Mouse (Mus musculus): ENCODE measurements at regions not wholly inside any gene's neighbourhood (a gene's known extent, or its start where the extent isn't known, plus 50 kb on each side); places are given as distances from the start of the nearest gene placed in this dataset.

DNA sequence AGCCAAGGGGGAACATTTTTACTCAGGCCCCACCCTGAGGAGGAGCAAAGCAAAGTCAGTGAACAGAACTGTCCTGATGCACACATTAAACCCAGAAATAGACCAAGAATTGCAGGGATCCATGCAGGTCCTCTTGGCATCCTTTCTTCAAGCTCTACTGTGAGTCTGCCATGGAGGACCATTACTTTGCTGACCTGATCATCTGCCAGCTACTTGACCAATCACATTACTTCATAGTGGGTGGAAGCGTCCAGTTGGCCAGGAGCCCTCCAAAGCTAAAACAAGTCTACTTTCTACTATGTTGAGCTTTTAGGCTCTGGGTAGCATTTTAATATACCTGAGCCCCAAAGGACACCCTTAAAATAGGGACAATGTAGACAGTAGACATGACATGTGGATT lies 98.6 kb upstream of the Lgalsl start:
- DNase-seq, result peak; percentile 16

DNA sequence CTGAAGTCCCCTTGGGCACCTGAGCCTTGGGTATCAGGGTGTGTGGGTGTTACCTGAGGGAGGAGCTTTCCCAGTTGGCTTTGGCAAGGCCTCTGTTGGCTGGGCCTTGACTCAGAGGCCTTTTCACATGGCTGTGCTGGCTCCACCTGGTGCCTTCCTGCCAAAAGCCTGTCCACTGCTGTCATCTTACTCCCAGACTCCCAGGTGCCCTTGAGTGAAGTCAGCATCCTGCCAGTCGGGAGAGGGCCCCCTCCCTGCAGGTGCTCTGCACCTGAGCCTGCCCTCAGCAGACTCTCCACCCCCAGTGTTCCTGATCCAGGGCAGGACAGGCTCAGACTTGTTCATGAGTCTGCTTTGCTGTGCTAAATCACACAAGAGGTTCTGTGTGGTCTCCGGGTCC lies 99.2 kb upstream of the Lgalsl start:
- DNase-seq, result no peak

DNA sequence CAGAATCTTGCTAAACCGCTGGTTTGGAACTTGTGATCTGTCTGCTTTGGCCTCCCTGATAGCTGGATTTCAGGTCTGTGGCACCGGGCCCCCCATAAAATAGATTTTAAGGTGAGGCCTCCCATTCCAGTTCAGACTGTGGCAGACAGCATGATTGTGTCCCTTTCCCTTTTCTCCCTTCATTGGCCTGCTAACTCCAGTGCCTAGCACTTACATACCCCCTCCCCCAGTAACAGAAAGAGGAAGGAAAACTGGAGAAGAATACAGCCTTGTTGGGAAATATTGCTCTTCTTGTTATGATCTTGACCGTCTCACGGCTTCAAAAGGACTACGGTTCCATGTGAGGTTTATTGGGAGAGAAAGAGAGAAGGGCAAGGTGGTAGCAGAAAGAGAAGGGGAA lies 99.7 kb upstream of the Lgalsl start:
- DNase-seq, result no peak

DNA sequence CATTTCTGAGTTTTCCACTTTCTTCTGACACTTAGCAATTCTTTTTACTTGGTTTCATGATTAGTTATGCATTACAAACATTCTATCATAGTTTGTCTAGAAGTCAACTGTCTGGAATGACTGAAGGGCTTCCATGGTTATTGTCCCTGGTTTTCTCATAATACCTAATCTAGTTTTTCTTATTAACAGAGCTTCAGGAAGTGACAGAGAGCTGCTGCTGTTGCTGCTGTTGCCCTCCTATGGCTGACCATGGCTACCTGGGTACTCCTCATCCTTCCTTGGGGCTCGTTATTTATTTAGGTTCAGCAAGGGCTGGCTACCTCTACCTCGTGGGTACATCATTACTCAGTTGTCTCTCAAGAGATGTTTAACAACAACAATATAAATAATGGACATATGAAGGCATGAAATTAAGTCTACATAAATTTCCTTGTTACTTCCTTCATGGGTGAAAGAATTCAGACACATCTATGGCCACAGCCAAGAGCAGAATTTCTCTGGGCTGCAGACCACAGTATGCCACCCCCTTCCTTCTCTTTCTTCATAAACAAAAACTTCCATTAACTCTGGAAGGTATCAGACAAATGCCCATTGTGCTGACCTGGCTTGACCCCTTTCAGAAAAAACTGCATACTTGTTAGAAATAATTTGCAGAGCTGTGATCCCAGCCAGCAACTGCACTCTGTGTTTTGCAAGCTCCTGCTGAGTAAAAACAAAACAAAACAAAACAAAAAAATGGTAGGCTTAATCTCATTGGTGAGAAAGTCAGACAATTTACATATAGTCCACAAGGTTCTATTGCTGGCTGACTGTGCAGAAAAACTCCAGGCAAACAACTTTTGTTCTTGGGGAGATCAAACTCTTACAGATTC lies 103.6 kb upstream of the Lgalsl start:
- no peak for DNase-seq

DNA sequence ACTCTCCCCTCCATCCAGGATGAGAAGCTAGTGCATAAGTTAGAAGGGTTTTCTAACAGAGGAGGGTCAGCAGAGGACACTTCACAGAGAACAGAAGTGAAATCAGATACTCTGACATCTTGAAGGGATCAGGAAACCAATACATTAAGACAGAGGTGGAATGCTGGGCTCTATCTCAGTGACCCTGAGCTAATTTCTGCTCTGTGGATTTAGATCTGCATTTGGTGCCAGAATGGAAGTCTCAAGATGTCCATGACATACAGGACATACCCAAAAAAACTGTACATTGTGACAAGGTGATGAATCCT lies 104.2 kb upstream of the Lgalsl start:
- DNase-seq, result no peak

DNA sequence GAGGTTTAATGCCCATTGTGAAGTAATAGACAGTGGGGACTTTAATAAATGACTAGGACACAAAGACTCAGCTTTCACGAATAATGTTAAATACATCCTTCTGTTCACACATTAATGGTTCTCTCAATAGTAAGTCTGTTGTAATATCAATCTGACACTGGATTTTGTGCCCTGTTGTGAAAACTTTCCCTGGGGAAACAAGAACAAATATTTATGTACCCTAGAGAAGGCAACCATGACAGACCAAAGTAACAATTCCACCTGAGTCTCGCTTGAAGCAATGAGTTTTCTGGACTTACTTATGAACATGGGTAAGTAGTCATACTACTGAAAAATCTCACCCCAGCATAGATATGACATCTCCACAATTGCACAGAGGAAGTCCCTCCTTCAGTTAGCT lies 105.1 kb upstream of the Lgalsl start:
- DNase-seq, result no peak

DNA sequence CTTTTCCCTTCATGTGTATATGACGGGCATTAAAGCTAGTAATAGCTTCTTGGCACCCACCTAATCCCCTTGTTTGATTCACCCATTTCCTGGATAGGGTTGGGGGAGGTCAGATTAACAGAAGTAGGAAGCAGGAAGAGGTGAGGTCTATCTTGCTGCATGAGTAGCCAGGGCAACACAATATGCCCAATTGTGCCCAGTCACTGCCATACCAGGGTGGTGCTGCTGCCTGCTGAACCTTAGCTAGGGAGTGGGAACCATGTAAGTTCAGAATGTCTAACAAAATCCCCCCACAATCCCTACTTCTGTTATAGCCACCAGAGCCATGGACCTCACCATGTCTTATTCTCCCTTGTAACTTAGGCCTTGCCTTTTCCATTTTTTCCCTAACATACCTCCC lies 106.1 kb upstream of the Lgalsl start:
- DNase-seq, result no peak

DNA sequence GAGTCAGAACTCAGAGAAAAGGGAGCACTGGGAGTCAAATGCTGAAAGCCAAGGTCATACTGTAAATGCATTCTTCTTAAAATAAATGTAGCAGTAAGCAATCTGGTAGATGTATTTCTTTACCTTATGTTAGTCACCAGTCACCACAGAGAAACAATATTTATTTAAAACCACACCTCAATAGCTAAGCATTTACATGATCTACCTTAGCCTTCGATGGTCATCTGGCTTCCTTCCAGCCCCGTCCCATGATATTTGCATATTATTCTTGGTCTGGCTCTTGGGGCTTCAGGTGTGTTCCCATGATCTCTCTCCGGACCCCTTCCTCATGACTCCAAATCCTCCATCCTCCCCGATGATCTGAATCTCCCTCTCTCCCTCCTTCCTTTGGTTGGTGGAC lies 107.1 kb upstream of the Lgalsl start:
- DNase-seq, result no peak

DNA sequence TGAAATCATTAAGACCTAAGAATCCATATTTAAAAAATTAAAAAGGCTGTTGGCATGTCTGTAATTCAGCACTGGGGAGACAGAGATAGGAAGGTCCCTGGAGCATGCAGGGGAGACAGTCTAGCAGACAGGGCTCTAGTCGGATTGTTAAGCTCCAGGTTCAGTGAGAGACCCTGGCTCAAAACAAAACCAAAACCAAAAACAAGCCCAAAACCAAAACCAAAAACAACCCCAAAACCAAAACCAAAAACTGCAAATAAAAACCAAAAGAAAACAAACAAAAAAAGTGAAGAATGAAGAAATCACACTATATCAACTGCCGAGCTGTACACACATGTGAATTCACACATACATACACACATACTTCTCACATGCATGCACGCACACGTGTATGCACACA lies 108.8 kb upstream of the Lgalsl start:
- no peak for DNase-seq

DNA sequence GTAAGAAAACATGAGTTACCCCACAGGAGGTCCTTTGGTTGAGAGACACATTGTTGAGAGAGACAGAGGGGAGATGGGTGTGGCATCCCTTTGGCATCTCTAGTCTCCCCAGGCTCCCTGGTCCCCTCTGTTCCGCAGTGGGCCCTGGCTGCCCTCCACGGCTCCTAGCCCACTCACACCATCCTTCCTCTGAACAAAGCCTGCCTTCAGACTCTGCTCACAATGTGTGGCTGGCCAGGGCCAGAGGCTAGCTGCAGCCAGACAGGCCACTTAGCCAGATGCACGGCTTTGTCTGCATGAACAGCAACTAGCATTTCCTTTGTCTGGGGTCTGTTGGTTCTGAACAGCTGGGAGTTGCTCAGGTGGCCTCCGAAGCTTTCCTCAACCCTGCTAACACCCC lies 110.7 kb upstream of the Lgalsl start:
- DNase-seq, result no peak

DNA sequence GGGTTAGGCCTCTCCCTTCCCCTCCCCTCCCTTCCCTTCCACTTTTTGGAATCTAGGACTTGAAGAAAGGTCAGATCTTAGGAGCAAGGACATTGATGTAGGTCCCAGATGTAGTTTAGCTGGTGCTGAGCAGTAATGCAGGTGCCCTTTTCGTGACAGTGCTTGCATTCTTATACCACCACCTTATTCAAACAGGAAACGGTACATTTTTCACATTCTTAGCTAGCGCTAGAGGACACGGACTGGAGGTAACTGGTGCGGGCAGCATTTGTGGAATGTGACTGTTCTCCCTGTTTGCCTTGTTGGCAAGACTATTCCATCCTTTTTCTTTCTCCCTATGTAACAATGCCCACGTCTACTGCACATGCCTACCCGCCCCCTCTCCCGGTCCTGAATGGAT lies 124.7 kb upstream of the Lgalsl start:
- DNase-seq, result no peak

DNA sequence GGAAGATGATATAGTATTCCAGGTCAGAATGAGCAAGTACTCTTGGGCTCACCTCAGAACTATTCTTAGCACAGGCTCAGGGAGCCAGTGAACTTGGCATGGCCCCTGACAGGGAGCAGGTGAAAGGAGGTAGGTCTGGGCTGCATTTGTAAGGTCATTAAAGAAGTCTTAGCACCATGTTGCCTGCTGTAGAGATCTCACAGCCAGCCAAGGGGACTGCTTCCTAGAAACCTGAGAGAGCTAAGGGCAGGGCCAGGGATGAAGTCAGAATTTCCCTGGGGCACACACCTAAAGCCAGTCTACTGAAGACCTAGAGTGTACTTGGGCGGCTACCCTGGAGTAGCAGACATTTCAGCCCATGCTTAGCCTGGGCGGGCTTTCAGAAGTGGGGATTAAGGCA lies 126.9 kb upstream of the Lgalsl start:
- no peak for DNase-seq

DNA sequence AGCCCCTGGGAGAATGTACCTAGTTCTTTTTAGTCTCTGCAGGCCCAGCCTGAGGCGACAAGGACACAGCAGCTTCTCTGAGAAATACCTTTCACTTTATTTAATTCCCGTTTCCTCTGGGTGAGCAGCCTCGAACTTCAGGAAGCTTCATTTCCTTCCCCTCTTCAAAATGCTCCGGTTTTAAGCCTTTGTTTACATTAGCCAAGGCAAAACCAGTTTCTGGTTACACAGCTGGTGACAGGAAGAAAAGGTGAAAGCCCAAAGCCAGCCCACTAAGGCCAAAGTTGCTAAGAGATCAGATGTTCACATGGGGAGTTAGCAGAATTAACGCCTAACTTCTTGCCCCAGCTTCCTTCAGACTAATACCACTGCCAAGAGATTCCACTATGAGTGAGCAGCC lies 127.4 kb upstream of the Lgalsl start:
- no peak for DNase-seq

DNA sequence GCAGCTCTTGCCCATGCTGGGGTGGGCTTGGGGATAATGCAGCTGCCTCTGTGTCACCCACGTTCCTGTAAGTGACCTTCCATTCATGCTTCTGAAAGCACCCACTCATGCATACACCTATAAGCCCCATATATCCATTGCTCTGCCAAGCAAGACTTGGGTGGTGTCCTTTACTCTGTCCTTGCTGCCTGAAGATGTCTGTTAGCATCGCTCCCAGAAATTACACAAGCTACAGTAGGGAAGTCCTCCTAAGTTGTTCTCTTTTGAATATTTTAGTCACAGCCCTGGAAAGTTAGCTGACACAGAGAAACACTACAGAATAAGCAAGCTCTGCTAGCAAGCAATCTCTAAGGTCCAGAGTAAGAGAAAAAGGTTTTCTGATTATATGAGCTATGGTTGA lies 129.2 kb upstream of the Lgalsl start:
- DNase-seq, result no peak

DNA sequence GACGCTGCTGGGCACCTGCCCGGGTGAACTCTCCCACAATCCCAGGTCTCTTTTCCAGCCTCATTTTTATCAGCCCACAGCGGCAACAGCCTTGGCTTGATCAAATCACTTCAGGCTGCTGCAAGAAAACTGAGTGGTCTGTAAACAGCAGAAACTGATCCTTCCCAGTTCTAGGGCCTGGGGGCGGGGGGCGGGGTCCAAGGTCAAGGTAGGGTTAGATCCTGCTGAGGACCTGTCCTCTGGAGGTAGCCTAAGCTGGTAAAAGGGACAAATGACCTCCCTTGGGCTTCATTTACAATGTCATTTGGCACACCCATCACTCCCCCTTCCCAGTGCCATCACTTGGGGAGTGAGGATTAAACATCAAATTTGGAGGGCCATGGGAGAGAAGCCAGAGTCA lies 129.9 kb upstream of the Lgalsl start:
- DNase-seq, result no peak

DNA sequence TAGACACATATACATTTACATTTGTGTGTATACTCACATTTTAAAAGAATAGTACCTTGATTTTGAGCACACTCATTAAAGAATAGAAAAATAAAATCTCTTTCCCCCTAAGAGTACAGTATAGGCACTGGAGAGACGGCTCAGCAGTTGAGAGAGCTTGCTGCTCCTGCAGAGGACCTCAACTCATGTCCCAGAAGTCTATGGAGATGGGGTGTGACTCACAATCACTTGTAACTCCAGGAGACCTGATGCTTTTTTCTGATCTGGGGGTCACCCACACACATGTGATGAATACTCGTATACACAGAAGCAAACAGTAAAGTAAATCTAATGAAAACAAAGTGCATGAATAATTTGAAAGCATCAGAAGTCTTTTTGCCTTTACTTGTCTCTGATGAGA lies 129.5 kb upstream of the Peli1 start:
- DNase-seq, result no peak

DNA sequence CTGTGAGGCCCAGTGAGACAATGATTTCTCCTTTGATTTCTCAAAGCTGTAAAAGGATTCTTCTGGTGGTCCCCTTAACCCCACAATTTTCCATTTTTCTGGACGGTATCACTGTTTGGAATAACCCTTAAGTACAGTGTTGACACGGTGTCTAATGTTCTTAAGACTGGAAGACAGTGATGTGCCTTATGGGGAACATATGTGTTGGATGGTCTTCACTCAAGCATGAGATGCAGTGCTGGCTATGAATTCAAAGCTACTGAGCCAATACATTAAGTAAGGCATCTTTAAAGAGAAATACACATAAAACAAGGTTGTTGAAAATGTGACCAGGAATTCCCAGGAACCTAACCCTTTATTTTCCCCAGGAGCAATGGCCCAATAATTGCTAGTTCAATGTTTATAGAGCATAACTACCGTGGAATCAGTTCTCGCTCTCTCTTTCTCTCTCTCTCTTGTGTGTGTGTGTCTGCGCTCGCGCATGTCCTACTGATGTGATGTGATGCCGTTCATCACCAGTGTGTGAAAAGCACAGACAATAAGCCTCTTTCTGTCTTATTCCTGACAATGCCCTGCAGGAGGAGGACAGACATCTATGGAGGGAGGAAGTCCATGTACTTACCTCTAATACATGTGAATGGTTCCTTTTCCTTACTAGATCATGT lies 125.4 kb upstream of the Peli1 start:
- DNase-seq, result no peak

DNA sequence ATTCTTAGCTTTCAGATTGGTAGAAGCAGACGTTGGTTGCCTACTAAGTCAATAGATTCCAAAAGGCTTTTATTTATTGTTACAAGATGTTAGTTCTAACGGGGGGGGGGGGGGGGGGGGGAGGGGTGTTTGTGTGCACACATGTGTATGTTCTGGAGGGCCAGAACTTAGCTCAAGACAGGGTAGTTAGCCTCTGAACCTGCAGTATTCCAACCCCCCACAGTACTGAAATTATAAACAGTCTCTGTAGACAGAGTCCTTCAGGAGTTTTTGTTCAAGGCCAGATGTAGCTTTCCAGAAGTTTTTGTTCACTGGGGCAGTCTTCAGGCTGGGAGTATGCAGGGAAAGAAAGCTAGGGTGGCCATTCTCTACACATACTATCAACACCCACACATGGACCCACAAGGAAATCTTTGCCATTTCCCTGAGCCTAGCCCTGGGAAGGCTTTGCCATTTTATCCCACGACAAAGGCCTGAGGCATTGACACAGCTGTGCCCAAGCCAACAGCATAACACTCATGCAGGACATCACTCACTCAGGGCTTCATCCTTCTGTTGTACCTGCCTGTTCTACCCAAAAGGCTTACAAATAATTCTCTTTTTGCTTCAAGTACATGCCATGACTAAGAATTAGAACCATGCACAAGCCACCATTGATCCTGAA lies 123.6 kb upstream of the Peli1 start:
- DNase-seq, result no peak

DNA sequence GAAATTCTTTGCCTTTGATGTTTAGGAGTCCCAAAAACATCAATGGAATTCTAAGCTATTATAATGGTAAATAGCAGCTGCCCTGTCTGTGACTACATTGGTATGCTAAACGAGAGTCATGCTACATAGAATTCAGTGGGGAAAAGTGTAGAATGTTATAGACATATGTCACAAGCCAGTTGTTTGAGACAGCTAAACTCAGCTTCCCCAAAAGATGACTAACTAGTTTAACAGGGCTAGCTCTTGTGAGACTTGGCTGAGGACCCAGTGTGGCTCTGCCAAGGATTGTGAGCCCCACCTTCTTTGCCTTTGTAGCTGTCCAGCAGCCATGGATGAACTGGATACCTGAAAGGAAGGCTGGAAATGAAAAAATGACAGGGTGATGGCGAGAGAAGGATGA lies 122.8 kb upstream of the Peli1 start:
- no peak for DNase-seq

DNA sequence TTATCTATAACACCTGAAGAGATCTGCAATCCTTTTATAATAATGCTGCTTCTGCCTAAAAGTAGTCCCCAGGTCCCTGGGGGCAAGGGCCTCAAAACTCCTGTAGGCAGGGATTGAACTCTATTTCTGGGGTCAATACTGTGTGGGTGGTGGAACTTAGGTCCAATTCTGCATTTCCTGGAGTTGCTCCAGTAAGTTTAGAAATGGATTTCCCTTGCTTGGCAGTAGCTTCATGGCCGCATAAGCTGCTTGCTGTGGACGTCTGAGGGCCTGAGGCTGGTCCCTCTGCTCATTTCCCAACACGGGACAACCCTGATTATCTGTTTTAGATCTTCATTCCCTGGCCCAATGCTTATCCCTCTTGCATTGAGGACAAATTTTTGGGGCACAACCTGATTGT lies 118.0 kb upstream of the Peli1 start:
- DNase-seq, result no peak

DNA sequence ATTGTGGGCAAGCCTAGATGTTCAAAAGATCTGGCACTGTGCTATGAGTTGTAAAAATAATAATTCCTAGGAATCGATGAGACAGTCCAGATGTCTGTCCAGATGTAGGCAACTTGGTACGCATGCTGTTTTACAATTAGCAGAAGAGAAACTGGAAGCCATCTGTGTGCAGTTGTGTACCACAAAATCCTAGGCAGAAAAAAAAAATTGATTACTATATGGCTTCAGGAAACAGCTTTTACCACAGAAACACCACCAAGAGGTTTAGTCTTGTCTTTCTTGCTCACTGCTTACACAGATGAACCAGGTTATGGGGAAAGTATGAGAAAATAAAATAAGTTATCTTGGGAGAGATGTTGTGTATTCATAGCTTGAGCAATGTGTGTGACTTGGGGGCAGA lies 109.5 kb upstream of the Peli1 start:
- no peak for DNase-seq

DNA sequence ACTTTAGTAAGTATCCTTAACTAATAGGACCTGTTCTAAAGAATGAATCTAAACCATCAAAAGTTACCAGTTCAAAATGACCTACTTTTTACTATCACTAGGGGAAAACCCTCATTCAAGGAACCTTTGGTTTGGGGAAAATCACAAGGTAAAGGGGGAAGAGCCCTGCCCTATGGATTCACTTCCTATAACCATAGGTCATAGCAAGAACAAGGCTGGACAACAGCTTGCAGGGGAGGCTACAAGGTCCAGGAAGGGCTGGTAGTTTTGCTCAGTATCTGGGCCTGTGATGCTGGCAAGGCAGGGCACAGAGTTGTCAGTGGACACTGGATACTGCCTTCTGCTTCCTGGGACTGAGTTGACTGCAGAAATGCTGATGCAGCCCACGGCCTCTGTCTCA lies 109.1 kb upstream of the Peli1 start:
- DNase-seq, result no peak

DNA sequence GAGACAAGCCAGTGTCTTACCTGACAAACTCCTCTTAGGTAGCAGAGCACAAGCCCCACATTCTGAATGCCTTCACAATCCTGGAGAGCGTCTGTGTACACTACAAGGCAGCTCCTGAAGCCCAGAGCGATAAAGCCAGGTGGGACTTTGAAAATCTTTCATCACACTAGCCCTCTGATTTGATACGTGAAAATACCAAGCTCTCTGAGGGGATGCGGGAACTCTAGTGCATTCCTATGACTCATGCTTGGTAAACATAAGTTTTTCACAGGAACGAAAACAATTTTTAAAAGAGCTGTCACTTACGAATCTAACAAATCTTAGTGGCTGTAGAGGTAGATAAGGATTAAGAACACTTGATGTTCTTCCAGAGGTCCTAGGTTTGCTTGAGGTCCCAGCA lies 108.6 kb upstream of the Peli1 start:
- no peak for DNase-seq
